Mouse (Mus musculus) hindbrain, embryonic 16.5 days (tissue): ENCODE data around the gene Alkbh3. TPM values are rescaled to one million over a fixed set of nuclear protein-coding genes. Genes with fewer than 3 reads are reported as not detected.

ENCODE experiments used
- ATAC-seq: fragments of 200-750 bp; cut with Nextera tagmentation; 2 replicates; pipeline ENCODE4 v1.8.0; 2017; ENCODE audit warnings: moderate TSS enrichment, moderate library complexity
- H3K27ac ChIP-seq: fragments of 300-500 bp; sonication (generic); 2 replicates; pipeline ENCODE4 v1.5.1; 2014; ENCODE audit warnings: low read depth, mild to moderate bottlenecking, control low read depth, low read length, moderate library complexity
- H3K27me3 ChIP-seq: fragments of 300-500 bp; sonication (generic); replicated peaks from 2 replicates; pipeline ENCODE4 v1.6.1; 2014; ENCODE audit warnings: low read length; ENCODE audit not compliant: control insufficient read depth, insufficient read depth
- H3K36me3 ChIP-seq: fragments of 300-500 bp; sonication (generic); 2 replicates; pipeline ENCODE4 v1.6.1; 2014; ENCODE audit warnings: mild to moderate bottlenecking, low read length, moderate library complexity, mixed read lengths; ENCODE audit not compliant: control insufficient read depth, insufficient read depth
- H3K4me1 ChIP-seq: fragments of 300-500 bp; sonication (generic); 2 replicates; pipeline ENCODE4 v1.6.1; 2014; ENCODE audit warnings: low read depth, low read length; ENCODE audit not compliant: control insufficient read depth, insufficient read depth
- H3K4me2 ChIP-seq: fragments of 300-500 bp; sonication (generic); 2 replicates; pipeline ENCODE4 v1.6.1; 2014; ENCODE audit warnings: mild to moderate bottlenecking, low read length, control low read depth, moderate library complexity
- H3K4me3 ChIP-seq: fragments of 300-500 bp; sonication (generic); 2 replicates; pipeline ENCODE4 v1.5.1; 2014; ENCODE audit warnings: mild to moderate bottlenecking, low read length, control low read depth, moderate library complexity
- H3K9ac ChIP-seq: fragments of 300-500 bp; sonication (generic); 2 replicates; pipeline ENCODE4 v1.6.1; 2014; ENCODE audit warnings: low read depth, mild to moderate bottlenecking, control low read depth, low read length, moderate library complexity
- H3K9me3 ChIP-seq: fragments of 300-500 bp; sonication (generic); 2 replicates; pipeline ENCODE4 v1.6.1; 2014; ENCODE audit warnings: mild to moderate bottlenecking, low read length, moderate library complexity; ENCODE audit not compliant: control insufficient read depth
- WGBS: fragments of 180-500 bp; shearing (Covaris S2); extraction: QIAGEN DNeasy Blood & Tissue Kit; methylation state at CpG from one replicate; pipeline ENCODE4 v1.1.7; 2014; 5-methylcytosine and 5-hydroxymethylcytosine counted together
- polyA plus RNA-seq: library from polyadenylated mRNA; unstranded; fragments of >200 nt; fragmentation: Nextera tagmentation; extraction: Ambion mirVana; gene quantifications from 2 replicates; pipeline ENCODE4 v1.2.1, GENCODE M21; 2015

The Alkbh3 gene
- polyA plus RNA-seq, 1 experiment from 2014 or later: 44.7 TPM

GRCm38 (mm10) chr2:93976436-93977252, 34.0 kb downstream of the Alkbh3 start:
- Histone ChIP-seq H3K27me3 (no peaks in the 10 kb centered on the region), H3K36me3 (0 out of 2 replicates have a peak, but pooled peaks cover 11% of the 10 kb centered on the region), H3K4me3 (peak overlapping the region; percentile 47), H3K27ac (peak overlapping the region; percentile 73), H3K9ac (peak overlapping the region; percentile 73), H3K9me3 (no peaks in the 10 kb centered on the region), H3K4me2 (peak overlapping the region; percentile 86), H3K4me1 (peaks cover 23% of the 10 kb centered on the region)
- WGBS: 3% methylated on average over 37 of the region's 37 CpGs
- ATAC-seq: peak; percentile 83

- Histone ChIP-seq H3K4me3 (peak overlapping the region; percentile 47), H3K9me3 (no peaks in the 10 kb centered on the region), H3K4me1 (peaks cover 23% of the 10 kb centered on the region), H3K36me3 (0 out of 2 replicates have a peak, but pooled peaks cover 9% of the 10 kb centered on the region), H3K27ac (peak overlapping the region; percentile 73), H3K27me3 (no peaks in the 10 kb centered on the region), H3K4me2 (peak overlapping the region; percentile 86), H3K9ac (peak overlapping the region; percentile 73)
- 18% methylated on average over 21 of the region's 21 CpGs for WGBS
- ATAC-seq: peak; percentile 18
Measured at GRCm38 (mm10) chr2:93975526-93976435, 34.8 kb downstream of the Alkbh3 start.

GRCm38 (mm10) chr2:93975041-93975440, 35.6 kb downstream of the Alkbh3 start:
- ATAC-seq: no peak
- WGBS: 41% methylated on average over 7 of the region's 7 CpGs
- Histone ChIP-seq H3K9me3 (no peaks in the 10 kb centered on the region), H3K4me3 (no peak overlapping the region), H3K36me3 (0 out of 2 replicates have a peak, but pooled peaks cover 3% of the 10 kb centered on the region), H3K27ac (no peak overlapping the region), H3K4me2 (no peak overlapping the region), H3K9ac (no peak overlapping the region), H3K4me1 (peaks cover 23% of the 10 kb centered on the region), H3K27me3 (no peaks in the 10 kb centered on the region)

- ATAC-seq: no peak
- H3K36me3 ChIP-seq: no peaks in the 10 kb centered on the region
- 75% methylated on average over 3 of the region's 3 CpGs for WGBS
Measured at GRCm38 (mm10) chr2:93971647-93972046, 39.0 kb downstream of the Alkbh3 start.

GRCm38 (mm10) chr2:93964494-93965160, 46.0 kb downstream of the Alkbh3 start:
- 38% methylated on average over 7 of the region's 7 CpGs for WGBS
- peak; percentile 66 for ATAC-seq
- H3K27ac ChIP-seq: no peak overlapping the region

More at GRCm38 (mm10) chr2:93971647-93972046, 39.0 kb downstream of the Alkbh3 start:
- H3K4me1 ChIP-seq: peaks cover 14% of the 10 kb centered on the region
- H3K4me2 ChIP-seq: no peak overlapping the region
- no peak overlapping the region for H3K27ac ChIP-seq
- no peaks in the 10 kb centered on the region for H3K9me3 ChIP-seq
- no peak overlapping the region for H3K9ac ChIP-seq
- no peak overlapping the region for H3K4me3 ChIP-seq
- H3K27me3 ChIP-seq: no peaks in the 10 kb centered on the region

GRCm38 (mm10) chr2:93963802-93964201, 46.8 kb downstream of the Alkbh3 start:
- ATAC-seq: no peak
- Histone ChIP-seq H3K4me1 (peaks cover 4% of the 10 kb centered on the region), H3K9ac (no peak overlapping the region), H3K4me3 (no peak overlapping the region), H3K27me3 (no peaks in the 10 kb centered on the region), H3K36me3 (no peaks in the 10 kb centered on the region), H3K27ac (no peak overlapping the region), H3K4me2 (no peak overlapping the region), H3K9me3 (no peaks in the 10 kb centered on the region)
- WGBS: 82% methylated on average over 1 of the region's 1 CpGs

More at GRCm38 (mm10) chr2:93964494-93965160, 46.0 kb downstream of the Alkbh3 start:
- no peak overlapping the region for H3K4me2 ChIP-seq
- H3K36me3 ChIP-seq: no peaks in the 10 kb centered on the region
- H3K9ac ChIP-seq: peak overlapping the region; percentile 31; the same call in 1 of the 2 replicates
- H3K9me3 ChIP-seq: no peaks in the 10 kb centered on the region
- no peaks in the 10 kb centered on the region for H3K27me3 ChIP-seq
- peaks cover 4% of the 10 kb centered on the region for H3K4me1 ChIP-seq
- no peak overlapping the region for H3K4me3 ChIP-seq

- Histone ChIP-seq H3K9me3 (no peaks in the 10 kb centered on the region), H3K4me1 (peaks cover 4% of the 10 kb centered on the region), H3K36me3 (no peaks in the 10 kb centered on the region), H3K27me3 (0 out of 2 replicates have a peak, but pooled peaks cover 2% of the 10 kb centered on the region), H3K4me3 (no peak overlapping the region), H3K27ac (no peak overlapping the region), H3K4me2 (no peak overlapping the region), H3K9ac (no peak overlapping the region)
- no peak for ATAC-seq
- WGBS: 69% methylated on average over 8 of the region's 8 CpGs
Measured at GRCm38 (mm10) chr2:93961716-93962115, 48.9 kb downstream of the Alkbh3 start.

- no peak for ATAC-seq
- H3K9me3 ChIP-seq: no peaks in the 10 kb centered on the region
- WGBS: 81% methylated on average over 8 of the region's 8 CpGs
- H3K9ac ChIP-seq: no peak overlapping the region
- peaks cover 3% of the 10 kb centered on the region; the same call in 1 of the 2 replicates for H3K27me3 ChIP-seq
- no peak overlapping the region for H3K27ac ChIP-seq
- no peaks in the 10 kb centered on the region for H3K36me3 ChIP-seq
- H3K4me2 ChIP-seq: no peak overlapping the region
- H3K4me1 ChIP-seq: peaks cover 13% of the 10 kb centered on the region
- H3K4me3 ChIP-seq: no peak overlapping the region
Measured at GRCm38 (mm10) chr2:93959346-93959745, 51.3 kb downstream of the Alkbh3 start.
